Mouse (Mus musculus): ENCODE results near the gene Mrpl10.

Mrpl10 gene

GRCm38 (mm10) chr11:97029686-97030417 is 11.5 kb upstream of the Mrpl10 start, which contains the start of gene Scrn2:
Gene Scrn2 (plus strand): TSS chr11:97029938.
- peak; percentile 77 for DNase-seq (ENCODE audit: low spot score)

- no peak for DNase-seq (ENCODE audit: low spot score)
Observed at GRCm38 (mm10) chr11:97030426-97030825, 10.9 kb upstream of the Mrpl10 start.

- peak; percentile 73 for DNase-seq (ENCODE audit: low spot score)
Observed at GRCm38 (mm10) chr11:97031977-97032376, 9.4 kb upstream of the Mrpl10 start.

GRCm38 (mm10) chr11:97032499-97032898 is 8.9 kb upstream of the Mrpl10 start:
- DNase-seq (ENCODE audit: low spot score): no peak

- DNase-seq (ENCODE audit: low spot score): no peak
Observed at GRCm38 (mm10) chr11:97033781-97034180, 7.6 kb upstream of the Mrpl10 start.

GRCm38 (mm10) chr11:97036141-97036540 is 5.2 kb upstream of the Mrpl10 start:
- DNase-seq (ENCODE audit: low spot score): no peak

GRCm38 (mm10) chr11:97038881-97039280 is 2.5 kb upstream of the Mrpl10 start:
- no peak for DNase-seq (ENCODE audit: low spot score)

GRCm38 (mm10) chr11:97040301-97041021 is 899 bp upstream of the Mrpl10 start:
- DNase-seq (ENCODE audit: low spot score): no peak

- no peak for DNase-seq (ENCODE audit: low spot score)
Observed at GRCm38 (mm10) chr11:97044902-97045301, 3.5 kb downstream of the Mrpl10 start.

GRCm38 (mm10) chr11:97045861-97046260 is 4.5 kb downstream of the Mrpl10 start:
- no peak for DNase-seq (ENCODE audit: low spot score)

GRCm38 (mm10) chr11:97048090-97048650 is 6.8 kb downstream of the Mrpl10 start:
- peak; percentile 72 for DNase-seq (ENCODE audit: low spot score)

- DNase-seq (ENCODE audit: low spot score): no peak
Observed at GRCm38 (mm10) chr11:97049492-97050085, 8.2 kb downstream of the Mrpl10 start.

- DNase-seq (ENCODE audit: low spot score): no peak
Observed at GRCm38 (mm10) chr11:97050216-97050943, 9.0 kb downstream of the Mrpl10 start, which contains the start of gene Osbpl7. Gene Osbpl7 (plus strand): TSS chr11:97050628.

- DNase-seq (ENCODE audit: low spot score): no peak
Observed at GRCm38 (mm10) chr11:97050944-97051586, 9.7 kb downstream of the Mrpl10 start.

- no peak for DNase-seq (ENCODE audit: low spot score)
Observed at GRCm38 (mm10) chr11:97052219-97052646, 10.9 kb downstream of the Mrpl10 start.

GRCm38 (mm10) chr11:97063274-97063920 is 22.0 kb downstream of the Mrpl10 start:
- no peak for DNase-seq (ENCODE audit: low spot score)

- no peak for DNase-seq (ENCODE audit: low spot score)
Observed at GRCm38 (mm10) chr11:97063921-97064295, 22.5 kb downstream of the Mrpl10 start.

- DNase-seq (ENCODE audit: low spot score): no peak
Observed at GRCm38 (mm10) chr11:97065538-97066295, 24.4 kb downstream of the Mrpl10 start.

GRCm38 (mm10) chr11:97066656-97067360 is 25.4 kb downstream of the Mrpl10 start:
- DNase-seq (ENCODE audit: low spot score): no peak

All from testis, postnatal 14 days (tissue).